Mouse (Mus musculus) MEL (cell line): ENCODE measurements around the gene Itgb6. TPM values are rescaled to one million over a fixed set of nuclear protein-coding genes. Genes with fewer than 3 reads are reported as not detected.

Source experiments
- DNase-seq: peaks from one replicate; pipeline ENCODE4 v3.0.0; 2011; ENCODE audit warnings: low read depth, low spot score
- H3K27ac ChIP-seq: 2 replicates; pipeline ENCODE4 v1.5.1; 2012; ENCODE audit warnings: low read depth, mild to moderate bottlenecking, control low read depth, low read length, moderate library complexity; ENCODE audit not compliant: control insufficient read depth
- H3K27me3 ChIP-seq, 2 experiments: fragments of 150-350 bp in 1 of 2; sonication (generic) in 1 of 2; 2 replicates each; pipeline ENCODE4 v1.6.1; 2012; ENCODE audit warnings: low read length in 2 of 2, mild to moderate bottlenecking in 2 of 2, improper control_type of control experiment in 1 of 2, moderate library complexity in 1 of 2; ENCODE audit not compliant: insufficient read depth in 2 of 2, control insufficient read depth in 1 of 2
- H3K36me3 ChIP-seq, 2 experiments: 2 replicates each; pipeline ENCODE4 v1.6.1; 2012 to 2014; ENCODE audit warnings: low read length in 2 of 2, improper control_type of control experiment in 1 of 2, inconsistent platforms in 1 of 2, mild to moderate bottlenecking in 1 of 2; ENCODE audit not compliant: insufficient read depth in 2 of 2, control insufficient read depth in 1 of 2
- H3K4me1 ChIP-seq, 2 experiments: fragments of 150-350 bp in 1 of 2; sonication (generic) in 1 of 2; 2 replicates each; pipeline ENCODE4 v1.6.1; 2012; ENCODE audit warnings: low read length in 2 of 2, improper control_type of control experiment in 1 of 2, mild to moderate bottlenecking in 1 of 2; ENCODE audit not compliant: insufficient read depth in 2 of 2, control insufficient read depth in 1 of 2
- H3K4me3 ChIP-seq, 2 experiments: fragments of 150-350 bp in 1 of 2; sonication (generic) in 1 of 2; 2 replicates each; pipeline ENCODE4 v1.5.1; 2012; ENCODE audit warnings: low read depth in 2 of 2, low read length in 2 of 2, mild to moderate bottlenecking in 2 of 2, moderate library complexity in 2 of 2, control low read depth in 1 of 2, improper control_type of control experiment in 1 of 2; ENCODE audit not compliant: control insufficient read depth in 1 of 2, insufficient read depth in 1 of 2
- H3K79me2 ChIP-seq: 2 replicates; pipeline ENCODE4 v1.6.1; 2012; ENCODE audit warnings: mild to moderate bottlenecking, low read length, moderate library complexity; ENCODE audit not compliant: control insufficient read depth, poor library complexity, insufficient read depth
- H3K9ac ChIP-seq: 2 replicates; pipeline ENCODE4 v1.6.1; 2012; ENCODE audit warnings: low read depth, mild to moderate bottlenecking, control low read depth, low read length, moderate library complexity; ENCODE audit not compliant: control insufficient read depth, poor library complexity, severe bottlenecking
- H3K9me3 ChIP-seq: fragments of 150-350 bp; sonication (generic); replicated peaks from 2 replicates; pipeline ENCODE4 v1.6.1; 2012; ENCODE audit warnings: mild to moderate bottlenecking, low read length, improper control_type of control experiment, moderate library complexity; ENCODE audit not compliant: insufficient read depth
- BHLHE40 ChIP-seq: IDR thresholded peaks from 2 replicates; pipeline ENCODE4 v1.6.1; 2012; ENCODE audit warnings: low read depth, mild to moderate bottlenecking, inconsistent platforms, low read length, improper control_type of control experiment, borderline replicate concordance
- CTCF ChIP-seq, 3 experiments: IDR thresholded peaks in 2 of 3; conservative IDR thresholded peaks in 1 of 3; 2 replicates each; pipeline ENCODE4 v1.5.1; 2011 to 2012; ENCODE audit warnings: low read length in 3 of 3, low read depth in 2 of 3, mild to moderate bottlenecking in 2 of 3, improper control_type of control experiment in 1 of 3, inconsistent platforms in 1 of 3, mixed read lengths in 1 of 3, moderate library complexity in 1 of 3; ENCODE audit not compliant: control insufficient read depth in 1 of 3, insufficient read depth in 1 of 3, poor library complexity in 1 of 3, severe bottlenecking in 1 of 3
- E2F4 ChIP-seq: IDR thresholded peaks from 2 replicates; pipeline ENCODE4 v1.6.1; 2011; ENCODE audit warnings: low read depth, low read length, improper control_type of control experiment, borderline replicate concordance
- ELF1 ChIP-seq: IDR thresholded peaks from 2 replicates; pipeline ENCODE4 v1.6.1; 2014; ENCODE audit warnings: low read depth, mild to moderate bottlenecking, inconsistent platforms, low read length, improper control_type of control experiment, moderate library complexity
- EP300 ChIP-seq, 2 experiments: IDR thresholded peaks; 2 replicates each; pipeline ENCODE4 v1.6.1; 2011; ENCODE audit warnings: improper control_type of control experiment in 2 of 2, low read length in 2 of 2, low read depth in 1 of 2, mild to moderate bottlenecking in 1 of 2
- ETS1 ChIP-seq: IDR thresholded peaks from 2 replicates; pipeline ENCODE4 v1.6.1; 2012; ENCODE audit warnings: low read depth, mild to moderate bottlenecking, inconsistent platforms, low read length, improper control_type of control experiment, moderate library complexity
- GABPA ChIP-seq: IDR thresholded peaks from 2 replicates; pipeline ENCODE4 v1.6.1; 2012; ENCODE audit warnings: low read depth, mild to moderate bottlenecking, inconsistent platforms, low read length, improper control_type of control experiment, moderate library complexity
- HCFC1 ChIP-seq: IDR thresholded peaks from 2 replicates; pipeline ENCODE4 v1.6.1; 2012; ENCODE audit warnings: low read depth, mild to moderate bottlenecking, inconsistent platforms, low read length, improper control_type of control experiment, moderate library complexity
- JUND ChIP-seq: IDR thresholded peaks from 2 replicates; pipeline ENCODE4 v1.6.1; 2011; ENCODE audit warnings: low read depth, mild to moderate bottlenecking, improper control_type of control experiment, low read length
- KAT2A ChIP-seq: conservative IDR thresholded peaks from 2 replicates; pipeline ENCODE4 v1.6.1; 2012; ENCODE audit warnings: low read depth, low read length, improper control_type of control experiment, inconsistent platforms
- MAFK ChIP-seq: IDR thresholded peaks from 2 replicates; pipeline ENCODE4 v1.6.1; 2011; ENCODE audit warnings: low read depth, mild to moderate bottlenecking, low read length, improper control_type of control experiment, borderline replicate concordance
- MAZ ChIP-seq: IDR thresholded peaks from 2 replicates; pipeline ENCODE4 v1.6.1; 2012; ENCODE audit warnings: low read depth, mild to moderate bottlenecking, inconsistent platforms, low read length, improper control_type of control experiment
- MXI1 ChIP-seq: IDR thresholded peaks from 2 replicates; pipeline ENCODE4 v1.6.1; 2011; ENCODE audit warnings: mild to moderate bottlenecking, low read depth, low read length, improper control_type of control experiment
- MYB ChIP-seq: IDR thresholded peaks from 2 replicates; pipeline ENCODE4 v1.6.1; 2011; ENCODE audit warnings: mild to moderate bottlenecking, low read depth, low read length, improper control_type of control experiment
- NELFE ChIP-seq: IDR thresholded peaks from 2 replicates; pipeline ENCODE4 v1.6.1; 2011; ENCODE audit warnings: low read depth, low read length, improper control_type of control experiment
- NRF1 ChIP-seq: IDR thresholded peaks from 2 replicates; pipeline ENCODE4 v1.6.1; 2014; ENCODE audit warnings: low read depth, mild to moderate bottlenecking, inconsistent platforms, low read length, improper control_type of control experiment, moderate library complexity; ENCODE audit not compliant: poor library complexity, insufficient read depth, severe bottlenecking
- POLR2AphosphoS2 ChIP-seq: IDR thresholded peaks from 2 replicates; pipeline ENCODE4 v1.6.1; 2011; ENCODE audit warnings: low read length, improper control_type of control experiment
- RAD21 ChIP-seq: IDR thresholded peaks from 2 replicates; pipeline ENCODE4 v1.6.1; 2011; ENCODE audit warnings: mild to moderate bottlenecking, low read depth, low read length, improper control_type of control experiment
- RCOR1 ChIP-seq: IDR thresholded peaks from 2 replicates; pipeline ENCODE4 v1.6.1; 2012; ENCODE audit warnings: low read depth, mild to moderate bottlenecking, inconsistent platforms, low read length, improper control_type of control experiment
- SIN3A ChIP-seq: IDR thresholded peaks from 2 replicates; pipeline ENCODE4 v1.6.1; 2012; ENCODE audit warnings: low read length, improper control_type of control experiment, inconsistent platforms
- TAL1 ChIP-seq: IDR thresholded peaks from 2 replicates; pipeline ENCODE4 v1.6.1; 2012; ENCODE audit warnings: mild to moderate bottlenecking, inconsistent platforms, low read length, moderate library complexity, mixed read lengths
- TCF12 ChIP-seq: IDR thresholded peaks from 2 replicates; pipeline ENCODE4 v1.6.1; 2014; ENCODE audit warnings: low read depth, mild to moderate bottlenecking, inconsistent platforms, low read length, improper control_type of control experiment, moderate library complexity
- UBTF ChIP-seq: IDR thresholded peaks from 2 replicates; pipeline ENCODE4 v1.6.1; 2012; ENCODE audit warnings: low read depth, mild to moderate bottlenecking, inconsistent platforms, low read length, improper control_type of control experiment, moderate library complexity, borderline replicate concordance; ENCODE audit not compliant: insufficient read depth
- USF1 ChIP-seq: IDR thresholded peaks from 2 replicates; pipeline ENCODE4 v1.6.1; 2014; ENCODE audit warnings: low read depth, mild to moderate bottlenecking, inconsistent platforms, low read length, improper control_type of control experiment, moderate library complexity
- USF2 ChIP-seq, 2 experiments: IDR thresholded peaks; 2 replicates each; pipeline ENCODE4 v1.6.1; 2011 to 2012; ENCODE audit warnings: improper control_type of control experiment in 2 of 2, low read length in 2 of 2, borderline replicate concordance in 1 of 2, inconsistent platforms in 1 of 2, low read depth in 1 of 2, mild to moderate bottlenecking in 1 of 2; ENCODE audit not compliant: insufficient read depth in 1 of 2
- ZKSCAN1 ChIP-seq: IDR thresholded peaks from 2 replicates; pipeline ENCODE4 v1.6.1; 2012; ENCODE audit warnings: low read depth, mild to moderate bottlenecking, inconsistent platforms, low read length, improper control_type of control experiment, moderate library complexity
- ZMIZ1 ChIP-seq: IDR thresholded peaks from 2 replicates; pipeline ENCODE4 v1.6.1; 2012; ENCODE audit warnings: low read depth, mild to moderate bottlenecking, inconsistent platforms, low read length, improper control_type of control experiment, moderate library complexity
- polyA plus RNA-seq, 2 experiments: library from polyadenylated mRNA; stranded (reverse) in 1 of 2; unstranded in 1 of 2; fragments of >175 nt in 1 of 2; fragments of >200 nt in 1 of 2; gene quantifications; 2 replicates each; pipeline versions ENCODE4 v1.2.1 to v1.2.4; 2012; ENCODE audit warnings: low replicate concordance in 2 of 2, low read depth in 1 of 2; ENCODE audit not compliant: insufficient read length in 2 of 2, insufficient read depth in 1 of 2, missing spikeins in 1 of 2
- total RNA-seq: library from RNA; depleted of rRNA; stranded (reverse); fragments of 300-350 nt; gene quantifications from 2 replicates; pipeline ENCODE4 v1.2.3, GENCODE M21; 2012

The Itgb6 gene
- total and polyA plus RNA-seq, 3 experiments = not detected

DNA sequence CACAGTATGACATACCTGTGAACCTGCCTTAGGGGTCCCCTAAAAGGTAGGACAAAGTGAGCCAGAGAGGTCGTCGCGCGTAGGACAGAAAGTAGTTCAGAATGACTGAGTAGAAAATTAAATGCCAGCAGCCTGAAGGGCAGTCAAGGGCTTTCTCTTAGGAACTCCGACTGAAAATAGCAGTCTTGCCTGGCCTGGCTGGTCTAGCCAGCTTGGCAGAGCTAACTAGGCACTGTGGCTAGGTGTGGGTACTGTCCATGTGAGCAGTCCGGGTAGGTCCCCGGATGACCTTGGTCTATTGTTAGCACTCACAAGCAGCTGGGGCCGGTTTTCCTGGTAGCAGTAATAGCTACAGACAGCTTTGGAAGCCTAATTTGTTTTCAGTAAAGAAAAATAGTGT lies 2.2 kb downstream of the Itgb6 start:
- no peaks in the 10 kb centered on the region for H3K9me3 ChIP-seq
- H3K27ac ChIP-seq = no peak overlapping the region
- H3K4me3 ChIP-seq = no peak overlapping the region
- no peaks in the 10 kb centered on the region for H3K79me2 ChIP-seq
- peaks cover 0 to 3% of the 10 kb centered on the region in 2 experiments; a peak in 2 of 4 replicates for H3K27me3 ChIP-seq
- TF ChIP-seq KAT2A = no peak
- no peak for TF ChIP-seq NELFE
- no peak for TF ChIP-seq UBTF
- TF ChIP-seq NRF1 = no peak
- TF ChIP-seq JUND = no peak
- no peak for TF ChIP-seq ZMIZ1
- no peak for TF ChIP-seq POLR2AphosphoS2
- no peak for TF ChIP-seq SIN3A
- TF ChIP-seq E2F4 = no peak
- TF ChIP-seq TCF12 = no peak
- TF ChIP-seq GABPA = no peak
- TF ChIP-seq ZKSCAN1 = no peak
- TF ChIP-seq RCOR1 = no peak
- no peak for TF ChIP-seq MXI1
- no peak for TF ChIP-seq ETS1
- no peak for TF ChIP-seq USF1
- TF ChIP-seq, all 39 proteins: peak for 0
- no peak for DNase-seq
- no peak overlapping the region for H3K9ac ChIP-seq
- H3K36me3 ChIP-seq = no peaks in the 10 kb centered on the region
- no peaks in the 10 kb centered on the region for H3K4me1 ChIP-seq

DNA sequence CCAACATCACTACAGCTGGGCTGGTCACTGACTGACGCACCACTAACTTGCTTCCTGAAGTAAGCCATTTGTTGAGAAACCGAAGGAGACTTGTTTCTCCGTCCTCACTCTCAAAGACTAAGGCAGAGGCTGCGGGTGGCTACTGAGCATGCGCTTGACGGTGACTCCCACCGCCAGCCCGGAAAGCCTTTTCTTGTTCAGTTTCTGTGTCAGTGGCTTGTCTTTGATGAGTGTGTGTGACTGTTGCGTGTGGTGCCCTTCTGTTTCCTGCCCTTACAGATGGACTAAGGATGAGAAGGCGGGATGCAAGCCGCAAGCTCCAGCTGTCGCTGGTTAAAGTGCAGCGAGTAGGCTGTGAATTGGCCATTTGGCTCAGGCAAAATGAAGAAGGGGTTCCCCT lies 5.1 kb downstream of the Itgb6 start:
- Histone ChIP-seq H3K79me2 (no peaks in the 10 kb centered on the region), H3K27me3 (peaks cover 0 to 3% of the 10 kb centered on the region in 2 experiments; a peak in 2 of 4 replicates)

More for the DNA sequence above, 5.1 kb downstream of the Itgb6 start:
- H3K27ac ChIP-seq = no peak overlapping the region
- no peaks in the 10 kb centered on the region for H3K36me3 ChIP-seq
- no peaks in the 10 kb centered on the region for H3K9me3 ChIP-seq
- DNase-seq = no peak
- no peak for TF ChIP-seq CTCF (IDR thresholded peaks at IDR 0.05 in 2 of 3, conservative IDR thresholded peaks at IDR 0.05 in 1 of 3; ENCODE audit: control insufficient read depth in 1 of 3, insufficient read depth in 1 of 3, low read depth in 2 of 3, low read length in 3 of 3, poor library complexity in 1 of 3, severe bottlenecking in 1 of 3)
- TF ChIP-seq UBTF = no peak
- TF ChIP-seq TAL1 = no peak
- no peak for TF ChIP-seq BHLHE40
- no peak for TF ChIP-seq USF2 (IDR thresholded peaks at IDR 0.05; ENCODE audit: borderline replicate concordance in 1 of 2, insufficient read depth in 1 of 2, low read depth in 1 of 2, low read length in 2 of 2)
- no peak for TF ChIP-seq EP300 (IDR thresholded peaks at IDR 0.05; ENCODE audit: low read depth in 1 of 2, low read length in 2 of 2)
- TF ChIP-seq MYB = no peak
- no peak for TF ChIP-seq MAZ
- TF ChIP-seq KAT2A = no peak
- TF ChIP-seq RCOR1 = no peak
- no peak for TF ChIP-seq HCFC1
- TF ChIP-seq RAD21 = no peak
- no peak for TF ChIP-seq ETS1
- TF ChIP-seq MAFK = no peak
- no peak for TF ChIP-seq ELF1
- TF ChIP-seq, all 39 proteins: peak for 0
- Histone ChIP-seq H3K4me3 (no peak overlapping the region), H3K4me1 (no peaks in the 10 kb centered on the region), H3K9ac (no peak overlapping the region)
